Mouse (Mus musculus): ENCODE measurements around the gene Rabgap1l. TPM values are rescaled to one million over a fixed set of nuclear protein-coding genes. Genes with fewer than 3 reads are reported as not detected.

Gene Rabgap1l
- polyA plus RNA-seq, 1 experiment: 65.2 TPM

DNA sequence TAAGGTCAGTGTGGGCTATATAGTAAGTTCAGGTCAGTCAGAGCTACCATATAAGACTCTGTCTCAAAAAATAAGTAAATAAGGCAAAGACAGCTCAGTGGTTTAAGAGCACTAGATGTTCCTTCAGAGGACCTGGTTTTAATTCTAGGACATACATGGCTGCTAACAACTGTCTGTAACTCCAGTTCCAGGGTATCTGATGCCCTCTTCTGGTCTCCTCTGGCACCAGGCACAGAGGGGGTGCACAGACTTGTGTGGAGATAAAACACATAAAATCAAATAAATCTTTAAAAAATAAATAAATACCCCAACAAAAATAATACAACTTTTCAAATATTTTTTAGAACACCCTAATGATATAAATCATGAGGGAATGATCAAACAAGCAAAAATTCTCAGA lies 2.4 kb downstream of the Rabgap1l start:
- Histone ChIP-seq H3K4me3 (ENCODE audit: insufficient read depth, low read length) (no peak overlapping the region; the same call in 1 of the 2 replicates), H3K27ac (ENCODE audit: insufficient read depth, low read length) (no peak overlapping the region), H3K4me1 (ENCODE audit: control insufficient read depth, insufficient read depth, low read length) (no peaks in the 10 kb centered on the region)
- TF ChIP-seq POLR2A (IDR thresholded peaks at IDR 0.05; ENCODE audit: extremely low read depth, insufficient read depth, low read length) (no peak), CTCF (IDR thresholded peaks at IDR 0.05; ENCODE audit: extremely low read depth, insufficient read depth, low read length) (no peak)

DNA sequence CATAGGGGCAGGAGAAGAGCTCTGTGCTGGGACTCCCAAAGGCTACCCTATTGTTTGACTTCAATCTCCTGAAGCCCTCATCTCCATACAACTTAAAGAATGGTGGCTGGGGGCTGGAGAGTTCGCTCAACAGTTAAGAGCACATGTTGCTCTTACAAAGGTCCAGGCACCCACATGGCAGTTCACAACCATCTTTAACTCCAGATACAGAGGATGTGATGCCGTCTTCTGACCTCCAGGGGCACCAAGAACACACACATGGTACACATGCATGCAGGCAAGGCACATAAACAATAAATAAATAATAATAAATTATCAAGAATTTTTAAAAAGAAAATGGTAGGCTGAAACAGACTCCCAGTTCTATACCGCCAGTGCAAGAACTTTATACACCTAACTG lies 3.1 kb downstream of the Rabgap1l start:
- H3K4me3 ChIP-seq (ENCODE audit: insufficient read depth, low read length): no peak overlapping the region
- TF ChIP-seq POLR2A (IDR thresholded peaks at IDR 0.05; ENCODE audit: extremely low read depth, insufficient read depth, low read length): no peak
- H3K4me1 ChIP-seq (ENCODE audit: control insufficient read depth, insufficient read depth, low read length): no peaks in the 10 kb centered on the region
- H3K27ac ChIP-seq (ENCODE audit: insufficient read depth, low read length): no peak overlapping the region

DNA sequence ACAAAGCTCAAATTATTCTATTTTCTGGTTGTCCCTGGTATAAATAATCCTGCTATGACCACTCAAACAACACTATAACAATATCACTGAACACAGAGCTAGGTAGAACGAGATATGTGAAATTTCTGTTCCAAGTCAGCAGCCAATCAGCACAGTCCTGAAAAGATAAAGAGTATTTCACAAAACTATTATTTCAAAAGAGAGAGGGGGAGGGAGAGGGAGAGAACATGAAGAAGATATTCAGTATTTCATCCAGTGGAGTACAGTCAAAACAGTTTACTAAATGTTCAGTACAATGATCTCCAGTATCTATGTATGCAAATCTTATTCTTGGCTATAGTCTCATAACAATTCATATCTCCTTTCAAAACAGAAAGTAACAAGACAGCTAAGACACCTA lies 5.1 kb downstream of the Rabgap1l start:
- Histone ChIP-seq H3K27ac (ENCODE audit: insufficient read depth, low read length) (no peak overlapping the region), H3K4me3 (ENCODE audit: insufficient read depth, low read length) (no peak overlapping the region), H3K4me1 (ENCODE audit: control insufficient read depth, insufficient read depth, low read length) (no peaks in the 10 kb centered on the region)
- TF ChIP-seq POLR2A (IDR thresholded peaks at IDR 0.05; ENCODE audit: extremely low read depth, insufficient read depth, low read length): no peak
- no peak for TF ChIP-seq CTCF (IDR thresholded peaks at IDR 0.05; ENCODE audit: extremely low read depth, insufficient read depth, low read length)

DNA sequence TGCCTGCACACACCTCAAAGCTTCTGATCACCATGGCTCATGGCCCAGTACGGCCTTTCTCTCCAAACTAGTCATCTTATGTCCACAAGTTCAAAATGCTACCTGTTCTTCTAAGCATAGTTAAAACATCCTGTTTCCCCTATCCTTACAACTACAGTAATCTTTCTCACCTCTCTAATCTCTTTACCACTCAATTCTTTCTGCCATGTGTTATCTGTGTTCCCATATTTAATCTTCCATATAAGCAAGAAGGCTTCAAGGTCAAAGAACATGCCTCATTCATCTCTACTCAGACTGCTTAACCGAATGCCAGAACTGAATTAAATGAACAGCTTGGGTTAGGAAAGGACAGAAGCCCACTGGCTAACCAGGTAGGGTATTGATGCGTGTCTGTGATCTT lies 5.8 kb downstream of the Rabgap1l start:
- Histone ChIP-seq H3K4me3 (ENCODE audit: insufficient read depth, low read length) (no peak overlapping the region), H3K4me1 (ENCODE audit: control insufficient read depth, insufficient read depth, low read length) (no peaks in the 10 kb centered on the region), H3K27ac (ENCODE audit: insufficient read depth, low read length) (no peak overlapping the region)
- TF ChIP-seq CTCF (IDR thresholded peaks at IDR 0.05; ENCODE audit: extremely low read depth, insufficient read depth, low read length) (no peak), POLR2A (IDR thresholded peaks at IDR 0.05; ENCODE audit: extremely low read depth, insufficient read depth, low read length) (no peak)

DNA sequence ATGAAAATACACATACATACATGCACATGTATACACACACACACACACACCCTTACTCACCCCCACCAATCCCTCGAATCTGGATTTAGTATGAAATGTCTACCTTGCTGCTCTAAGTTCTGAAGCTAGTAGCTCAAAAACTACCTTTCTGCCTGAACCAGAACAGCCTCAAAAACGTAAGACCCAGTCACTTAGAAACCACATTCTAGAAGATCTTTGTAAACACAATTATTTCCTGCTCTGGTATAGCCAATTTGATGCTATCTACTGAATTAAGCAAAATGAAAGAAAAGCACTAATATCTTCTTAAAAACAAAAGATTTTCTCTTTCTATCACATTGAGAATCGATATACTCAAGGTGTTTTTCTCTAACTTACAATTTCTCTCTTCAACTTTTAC lies 6.4 kb downstream of the Rabgap1l start:
- Histone ChIP-seq H3K4me1 (ENCODE audit: control insufficient read depth, insufficient read depth, low read length) (no peaks in the 10 kb centered on the region), H3K27ac (ENCODE audit: insufficient read depth, low read length) (no peak overlapping the region), H3K4me3 (ENCODE audit: insufficient read depth, low read length) (no peak overlapping the region)
- no peak for TF ChIP-seq CTCF (IDR thresholded peaks at IDR 0.05; ENCODE audit: extremely low read depth, insufficient read depth, low read length)
- no peak for TF ChIP-seq POLR2A (IDR thresholded peaks at IDR 0.05; ENCODE audit: extremely low read depth, insufficient read depth, low read length)

DNA sequence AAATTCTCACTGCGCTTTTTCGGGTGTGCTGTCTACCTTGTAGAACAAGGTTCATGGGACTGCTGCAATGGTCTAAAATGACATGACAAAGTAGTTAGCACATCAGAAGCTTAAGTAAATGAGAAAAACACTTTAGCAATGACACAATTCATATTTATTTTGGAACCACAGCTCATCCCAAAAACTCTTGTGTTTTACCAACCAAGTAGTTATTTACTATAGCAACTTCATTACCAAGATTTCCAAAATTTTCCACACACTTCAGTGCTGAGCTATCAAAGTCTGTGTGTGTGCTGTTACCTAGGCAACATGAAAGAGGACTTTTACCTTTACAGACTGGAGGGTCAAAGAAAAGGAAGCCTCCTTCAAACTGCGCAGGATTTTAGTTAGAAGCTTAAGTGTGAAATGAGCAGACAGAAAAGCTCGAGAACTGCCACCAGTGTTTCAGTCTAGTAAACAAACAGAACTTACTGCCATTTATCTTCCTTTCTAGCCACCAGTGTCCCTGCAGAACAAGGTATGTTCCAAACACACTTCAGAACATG lies 7.3 kb downstream of the Rabgap1l start:
- Histone ChIP-seq H3K4me1 (ENCODE audit: control insufficient read depth, insufficient read depth, low read length) (no peaks in the 10 kb centered on the region), H3K4me3 (ENCODE audit: insufficient read depth, low read length) (no peak overlapping the region), H3K27ac (ENCODE audit: insufficient read depth, low read length) (no peak overlapping the region)
- TF ChIP-seq CTCF (IDR thresholded peaks at IDR 0.05; ENCODE audit: extremely low read depth, insufficient read depth, low read length): no peak
- no peak for TF ChIP-seq POLR2A (IDR thresholded peaks at IDR 0.05; ENCODE audit: extremely low read depth, insufficient read depth, low read length)

DNA sequence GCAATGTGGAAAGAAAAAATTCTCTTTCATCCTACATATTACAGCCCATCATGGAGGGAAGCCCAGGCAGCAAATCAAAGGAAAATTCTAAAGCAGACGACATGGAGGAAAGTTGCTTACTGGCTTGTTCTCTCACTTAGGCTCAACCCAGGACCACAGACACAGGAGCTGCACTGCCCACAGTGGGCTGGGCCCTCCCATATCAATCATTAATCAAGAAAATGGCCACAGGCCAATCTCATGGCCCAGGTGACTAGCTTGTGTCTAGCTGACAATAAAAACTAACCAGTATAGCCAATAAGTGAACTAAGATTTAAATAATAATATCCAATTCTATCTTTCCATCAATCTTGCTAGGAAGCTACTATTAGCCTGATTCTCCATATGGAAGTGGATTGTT lies 8.9 kb downstream of the Rabgap1l start:
- Histone ChIP-seq H3K4me1 (ENCODE audit: control insufficient read depth, insufficient read depth, low read length) (no peaks in the 10 kb centered on the region), H3K4me3 (ENCODE audit: insufficient read depth, low read length) (no peak overlapping the region), H3K27ac (ENCODE audit: insufficient read depth, low read length) (no peak overlapping the region)
- no peak for TF ChIP-seq CTCF (IDR thresholded peaks at IDR 0.05; ENCODE audit: extremely low read depth, insufficient read depth, low read length)
- TF ChIP-seq POLR2A (IDR thresholded peaks at IDR 0.05; ENCODE audit: extremely low read depth, insufficient read depth, low read length): no peak

DNA sequence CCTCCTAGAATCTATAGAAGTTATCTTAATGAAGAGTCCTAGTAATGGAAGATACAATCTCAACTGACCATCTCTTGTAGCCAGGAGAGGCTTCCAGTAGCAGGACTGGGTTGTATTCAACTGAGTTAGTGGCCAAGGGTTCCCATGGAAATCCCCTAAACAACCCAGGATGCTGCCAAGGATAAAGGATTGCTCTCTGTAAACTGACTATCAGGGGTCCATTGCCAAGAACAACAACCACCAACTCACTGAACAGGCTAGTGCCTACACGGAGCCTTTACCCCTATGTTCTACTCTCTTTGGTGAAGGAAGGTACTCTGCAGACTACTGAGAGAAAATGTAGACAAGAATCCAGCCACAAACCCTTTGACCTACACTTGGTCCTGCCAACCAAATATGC lies 18.8 kb downstream of the Rabgap1l start:
- no peak overlapping the region for H3K27ac ChIP-seq (ENCODE audit: insufficient read depth, low read length)
- TF ChIP-seq CTCF (IDR thresholded peaks at IDR 0.05; ENCODE audit: extremely low read depth, insufficient read depth, low read length) (no peak), POLR2A (IDR thresholded peaks at IDR 0.05; ENCODE audit: extremely low read depth, insufficient read depth, low read length) (no peak)
- H3K4me1 ChIP-seq (ENCODE audit: control insufficient read depth, insufficient read depth, low read length): no peaks in the 10 kb centered on the region
- no peak overlapping the region for H3K4me3 ChIP-seq (ENCODE audit: insufficient read depth, low read length)

DNA sequence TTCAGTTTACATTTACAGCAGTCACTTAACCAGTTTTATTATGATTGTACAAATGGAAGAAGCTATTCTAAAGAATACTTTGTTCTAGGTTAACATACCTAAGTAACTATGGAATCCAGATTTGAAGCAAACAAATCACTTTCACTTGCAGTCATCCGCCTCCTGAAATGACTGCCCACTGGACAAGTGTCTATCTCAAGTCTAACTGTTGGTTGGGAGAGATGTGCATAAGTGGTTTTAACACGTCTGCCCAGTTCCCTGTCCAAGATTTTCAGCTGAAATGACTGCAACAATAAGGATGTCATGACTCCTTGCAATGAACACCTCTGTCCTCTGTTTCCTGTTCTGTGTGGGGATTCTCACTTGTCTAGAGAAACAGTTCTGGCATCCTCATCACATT lies 27.4 kb downstream of the Rabgap1l start:
- Histone ChIP-seq H3K4me3 (ENCODE audit: insufficient read depth, low read length) (no peak overlapping the region), H3K4me1 (ENCODE audit: control insufficient read depth, insufficient read depth, low read length) (no peaks in the 10 kb centered on the region), H3K27ac (ENCODE audit: insufficient read depth, low read length) (no peak overlapping the region)
- TF ChIP-seq CTCF (IDR thresholded peaks at IDR 0.05; ENCODE audit: extremely low read depth, insufficient read depth, low read length) (no peak), POLR2A (IDR thresholded peaks at IDR 0.05; ENCODE audit: extremely low read depth, insufficient read depth, low read length) (no peak)

DNA sequence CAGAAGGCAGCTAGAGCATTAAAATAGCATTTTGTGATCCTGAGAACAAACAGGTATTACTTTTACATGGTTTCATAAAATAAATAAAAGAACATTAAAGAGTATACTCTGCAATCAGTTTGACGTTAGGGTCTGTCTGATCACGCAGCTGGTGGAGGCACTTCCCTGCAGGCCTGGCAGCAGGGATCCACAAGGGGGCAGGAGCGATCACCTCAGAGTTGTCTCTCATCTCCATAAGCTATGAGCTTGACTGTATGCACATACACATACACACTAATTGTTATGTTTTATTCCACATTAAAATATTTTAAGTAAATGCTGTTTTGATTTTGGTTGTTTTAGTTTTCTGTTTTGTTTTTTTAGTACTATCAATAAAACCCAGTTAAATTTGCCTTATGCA lies 34.8 kb downstream of the Rabgap1l start:
- TF ChIP-seq CTCF (IDR thresholded peaks at IDR 0.05; ENCODE audit: extremely low read depth, insufficient read depth, low read length) (peak; percentile 37; the same call in 1 of the 2 replicates), POLR2A (IDR thresholded peaks at IDR 0.05; ENCODE audit: extremely low read depth, insufficient read depth, low read length) (no peak)
- Histone ChIP-seq H3K27ac (ENCODE audit: insufficient read depth, low read length) (no peak overlapping the region), H3K4me3 (ENCODE audit: insufficient read depth, low read length) (no peak overlapping the region), H3K4me1 (ENCODE audit: control insufficient read depth, insufficient read depth, low read length) (no peaks in the 10 kb centered on the region)

Data from cortical plate, adult 2 months (tissue).